Mouse (Mus musculus) liver, embryonic 14.5 days (tissue): Measurements from ENCODE around the gene Naa38. TPM values are rescaled to one million over a fixed set of nuclear protein-coding genes. Genes with fewer than 3 reads are reported as not detected.

ENCODE experiments used
- ATAC-seq: fragments of 200-750 bp; cut with Nextera tagmentation; 2 replicates; pipeline ENCODE4 v1.8.0; 2017; ENCODE audit warnings: moderate number of reproducible peaks, mild to moderate bottlenecking, moderate library complexity; ENCODE audit not compliant: insufficient read depth
- DNase-seq, 3 experiments: peaks; one replicate each; pipeline ENCODE4 v3.0.0-alpha.2; 2012 to 2013; ENCODE audit warnings: low read depth in 3 of 3, low spot score in 3 of 3
- H3K27ac ChIP-seq: fragments of 300-500 bp; sonication (generic); 2 replicates; pipeline ENCODE4 v1.5.1; 2014; ENCODE audit warnings: moderate library complexity, mild to moderate bottlenecking, control low read depth, inconsistent platforms
- H3K27me3 ChIP-seq: fragments of 300-500 bp; sonication (generic); 2 replicates; pipeline ENCODE4 v1.6.1; 2014; ENCODE audit warnings: mild to moderate bottlenecking, low read length, moderate library complexity; ENCODE audit not compliant: control insufficient read depth, insufficient read depth
- H3K36me3 ChIP-seq: fragments of 300-500 bp; sonication (generic); replicated peaks from 2 replicates; pipeline ENCODE4 v1.6.1; 2014; ENCODE audit warnings: low read depth; ENCODE audit not compliant: control insufficient read depth, insufficient read depth
- H3K4me1 ChIP-seq, 2 experiments: fragments of 200-500 bp in 1 of 2; fragments of 300-500 bp in 1 of 2; sonication (generic) in 1 of 2; replicated peaks; 2 replicates each; pipeline ENCODE4 v1.6.1; 2012 to 2014; ENCODE audit warnings: antibody characterized with exemption in 1 of 2, inconsistent platforms in 1 of 2, low read length in 1 of 2; ENCODE audit not compliant: control insufficient read depth in 2 of 2, insufficient read depth in 2 of 2
- H3K4me2 ChIP-seq: fragments of 300-500 bp; sonication (generic); 2 replicates; pipeline ENCODE4 v1.6.1; 2014; ENCODE audit warnings: low read depth, mild to moderate bottlenecking, control low read depth, moderate library complexity
- H3K4me3 ChIP-seq, 2 experiments: fragments of 200-500 bp in 1 of 2; fragments of 300-500 bp in 1 of 2; sonication (generic) in 1 of 2; 2 replicates each; pipeline ENCODE4 v1.5.1; 2012 to 2014; ENCODE audit warnings: low read depth in 2 of 2, low read length in 2 of 2, mild to moderate bottlenecking in 2 of 2, control low read depth in 1 of 2, inconsistent platforms in 1 of 2, moderate library complexity in 1 of 2; ENCODE audit not compliant: insufficient read depth in 1 of 2
- H3K9ac ChIP-seq: fragments of 300-500 bp; sonication (generic); replicated peaks from 2 replicates; pipeline ENCODE4 v1.6.1; 2014; ENCODE audit warnings: mild to moderate bottlenecking, control low read depth, moderate library complexity
- H3K9me3 ChIP-seq: fragments of 300-500 bp; sonication (generic); 2 replicates; pipeline ENCODE4 v1.6.1; 2016; ENCODE audit warnings: low read length, mixed read lengths; ENCODE audit not compliant: control insufficient read depth
- CTCF ChIP-seq: IDR thresholded peaks from 2 replicates; pipeline ENCODE4 v1.5.1; 2016; ENCODE audit warnings: antibody characterized with exemption, low read depth, control low read depth
- EP300 ChIP-seq: IDR thresholded peaks from 2 replicates; pipeline ENCODE4 v1.6.1; 2016; ENCODE audit warnings: antibody characterized with exemption, low read depth
- WGBS: fragments of 180-500 bp; shearing (Covaris S2); extraction: QIAGEN DNeasy Blood & Tissue Kit; methylation state at CpG from one replicate; pipeline ENCODE4 v1.1.7; 2014; ENCODE audit not compliant: insufficient replicate concordance; 5-methylcytosine and 5-hydroxymethylcytosine counted together
- polyA plus RNA-seq, 2 experiments: library from polyadenylated mRNA; depleted of rRNA in 1 of 2; stranded (reverse) in 1 of 2; unstranded in 1 of 2; fragments of >200 nt; fragmentation: Nextera tagmentation in 1 of 2; extraction: Ambion mirVana in 1 of 2; gene quantifications; 2 replicates each; pipeline versions ENCODE4 v1.2.1 to v1.2.3; 2012 to 2014

The Naa38 gene
- polyA plus RNA-seq, 2 experiments = 70.9 to 120 TPM

- Histone ChIP-seq H3K27ac (peak overlapping the region; percentile 60), H3K9me3 (no peaks in the 10 kb centered on the region), H3K4me2 (peak overlapping the region; percentile 80), H3K9ac (peak overlapping the region; percentile 40; the same call in 1 of the 2 replicates), H3K27me3 (peaks cover 39% of the 10 kb centered on the region), H3K4me3 (peak overlapping the region; percentile 33 to 49), H3K4me1 (peaks cover 21 to 48% of the 10 kb centered on the region in 2 experiments), H3K36me3 (no peaks in the 10 kb centered on the region)
- under 1% methylated on average over 19 of the region's 19 CpGs for WGBS
- DNase-seq = no peak
- no peak for ATAC-seq
- TF ChIP-seq CTCF = peak; percentile 57
- TF ChIP-seq EP300 = no peak
Observed at GRCm38 (mm10) chr11:69419443-69419812, 24.1 kb downstream of the Naa38 start.

GRCm38 (mm10) chr11:69419813-69420553 is 24.7 kb downstream of the Naa38 start:
- DNase-seq = peak in 2 of 3 experiments; percentile 60 to 66
- Histone ChIP-seq H3K4me1 (peaks cover 21 to 47% of the 10 kb centered on the region in 2 experiments), H3K27ac (no peak overlapping the region; the same call in 1 of the 2 replicates), H3K9ac (no peak overlapping the region; the same call in 1 of the 2 replicates), H3K27me3 (peaks cover 39% of the 10 kb centered on the region), H3K9me3 (no peaks in the 10 kb centered on the region), H3K4me2 (peak overlapping the region; percentile 80), H3K36me3 (no peaks in the 10 kb centered on the region), H3K4me3 (peak overlapping the region; percentile 33 to 49)
- ATAC-seq = peak; percentile 62
- no peak for TF ChIP-seq EP300
- no peak for TF ChIP-seq CTCF
- WGBS = 2% methylated on average over 31 of the region's 31 CpGs

GRCm38 (mm10) chr11:69420554-69421000 is 25.3 kb downstream of the Naa38 start:
- WGBS = 14% methylated on average over 10 of the region's 10 CpGs
- H3K27me3 ChIP-seq = peaks cover 39% of the 10 kb centered on the region
- DNase-seq (no peak), ATAC-seq (no peak)
- no peak overlapping the region for H3K27ac ChIP-seq
- TF ChIP-seq CTCF = no peak
- TF ChIP-seq EP300 = no peak
- peak overlapping the region; percentile 80 for H3K4me2 ChIP-seq
- no peaks in the 10 kb centered on the region for H3K9me3 ChIP-seq
- no peaks in the 10 kb centered on the region for H3K36me3 ChIP-seq
- peak overlapping the region; percentile 28 to 49; a peak in 3 of 4 replicates for H3K4me3 ChIP-seq
- H3K9ac ChIP-seq = no peak overlapping the region
- peaks cover 21 to 45% of the 10 kb centered on the region in 2 experiments for H3K4me1 ChIP-seq

GRCm38 (mm10) chr11:69421131-69421977 is 26.1 kb downstream of the Naa38 start:
- H3K9me3 ChIP-seq = no peaks in the 10 kb centered on the region
- no peak overlapping the region for H3K9ac ChIP-seq
- WGBS = 24% methylated on average over 25 of the region's 25 CpGs
- no peaks in the 10 kb centered on the region for H3K36me3 ChIP-seq
- peaks cover 39% of the 10 kb centered on the region for H3K27me3 ChIP-seq
- H3K4me1 ChIP-seq = peaks cover 25 to 49% of the 10 kb centered on the region in 2 experiments
- peak overlapping the region; percentile 80; the same call in 1 of the 2 replicates for H3K4me2 ChIP-seq
- ATAC-seq (no peak), DNase-seq (no peak)
- TF ChIP-seq CTCF (no peak), EP300 (no peak)
- H3K4me3 ChIP-seq = no peak overlapping the region
- no peak overlapping the region for H3K27ac ChIP-seq

- Histone ChIP-seq H3K4me1 (peaks cover 28 to 44% of the 10 kb centered on the region in 2 experiments), H3K9me3 (no peaks in the 10 kb centered on the region), H3K27me3 (peaks cover 28% of the 10 kb centered on the region), H3K27ac (no peak overlapping the region), H3K36me3 (no peaks in the 10 kb centered on the region), H3K4me2 (no peak overlapping the region), H3K4me3 (no peak overlapping the region), H3K9ac (no peak overlapping the region)
- DNase-seq (no peak), ATAC-seq (no peak)
- TF ChIP-seq CTCF (no peak), EP300 (no peak)
- 77% methylated on average over 10 of the region's 10 CpGs for WGBS
Observed at GRCm38 (mm10) chr11:69422842-69423241, 27.6 kb downstream of the Naa38 start.
